Mouse (Mus musculus): ENCODE measurements around the gene Tctex1d2.

DNA sequence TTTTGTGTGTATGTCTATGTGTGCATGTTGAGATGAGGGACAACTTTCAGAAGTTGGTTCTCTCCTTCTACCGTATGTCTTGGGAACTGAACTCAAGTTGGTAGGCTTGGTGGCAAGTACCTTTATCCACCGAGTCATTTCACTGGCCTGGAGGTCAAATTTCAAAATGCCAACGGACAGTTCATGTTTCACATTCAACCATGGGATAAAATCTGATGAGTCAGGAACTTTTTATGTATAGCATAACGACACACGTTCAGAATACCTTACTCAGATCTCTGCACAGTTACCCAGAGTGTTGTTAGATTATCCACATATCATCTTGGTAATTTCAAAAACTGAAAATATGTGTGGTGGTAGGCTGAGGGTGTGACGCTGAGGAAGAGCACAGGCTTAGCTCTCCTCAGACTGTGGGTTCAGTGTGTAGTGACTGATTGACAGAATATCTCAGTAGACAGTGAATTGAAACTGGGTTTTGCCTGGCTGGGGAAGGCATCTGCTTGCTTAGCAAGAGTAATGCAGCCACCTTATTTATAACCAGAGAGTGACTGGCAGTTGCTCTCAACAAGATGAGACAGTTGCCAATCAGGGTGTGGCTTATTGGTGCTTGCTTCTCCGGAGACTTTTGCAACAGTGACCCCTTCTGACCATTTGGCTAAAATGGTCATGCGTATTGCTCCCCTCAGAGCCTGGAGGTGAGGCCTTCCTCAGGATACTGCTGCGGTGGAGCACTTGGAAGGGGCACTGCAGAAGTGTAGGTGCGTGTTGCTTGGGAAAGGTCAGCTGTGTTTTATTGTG is 38.3 kb downstream of the Tctex1d2 start:
- no peak for TF ChIP-seq ZNF384 (IDR thresholded peaks at IDR 0.05; ENCODE audit: low read depth, low read length)
- no peak for TF ChIP-seq USF1 (IDR thresholded peaks at IDR 0.05; ENCODE audit: low read depth, low read length)
- peak in 1 of 2 experiments; percentile 96; a peak in 3 of 4 replicates for TF ChIP-seq CTCF (conservative IDR thresholded peaks at IDR 0.05 in 1 of 2, IDR thresholded peaks at IDR 0.05 in 1 of 2; ENCODE audit: low read depth in 2 of 2, low read length in 2 of 2)
- no peak for TF ChIP-seq E2F4 (IDR thresholded peaks at IDR 0.05; ENCODE audit: insufficient replicate concordance, low read depth, low read length)
- no peak for TF ChIP-seq UBTF (IDR thresholded peaks at IDR 0.05; ENCODE audit: low read depth, low read length)
- no peak for TF ChIP-seq ZKSCAN1 (IDR thresholded peaks at IDR 0.05; ENCODE audit: borderline replicate concordance, low read depth, low read length)
- no peak for TF ChIP-seq MXI1 (IDR thresholded peaks at IDR 0.05; ENCODE audit: low read depth, low read length)
- TF ChIP-seq IRF4 (IDR thresholded peaks at IDR 0.05; ENCODE audit: low read depth, low read length) = no peak; the same call in 1 of the 2 replicates
- TF ChIP-seq POLR2AphosphoS2 (IDR thresholded peaks at IDR 0.05; ENCODE audit: low read depth, low read length) = no peak
- no peak for TF ChIP-seq CHD2 (IDR thresholded peaks at IDR 0.05; ENCODE audit: low read length)
- no peak for TF ChIP-seq ELF1 (IDR thresholded peaks at IDR 0.05; ENCODE audit: low read depth, low read length)
- no peak for TF ChIP-seq MAX (IDR thresholded peaks at IDR 0.05; ENCODE audit: low read length)
- peak; percentile 99 for TF ChIP-seq RAD21 (IDR thresholded peaks at IDR 0.05; ENCODE audit: low read depth, low read length)
